Mouse (Mus musculus) CH12.LX (cell line): Measurements from ENCODE around the gene Hist1h1c.
"Not testable (repeated sequence)": the region's sequence is repeated elsewhere in the genome, so short reads cannot be mapped to it uniquely, and the experiment has no call there.

ENCODE experiments used
- CTCF ChIP-seq, 2 experiments: IDR thresholded peaks in 1 of 2; conservative IDR thresholded peaks in 1 of 2; 2 replicates each; pipeline ENCODE4 v1.5.1; 2011 to 2012; ENCODE audit warnings: low read depth in 2 of 2, low read length in 2 of 2, improper control_type of control experiment in 1 of 2, inconsistent platforms in 1 of 2, mild to moderate bottlenecking in 1 of 2, moderate library complexity in 1 of 2
- E2F4 ChIP-seq: IDR thresholded peaks from 2 replicates; pipeline ENCODE4 v1.6.1; 2011; ENCODE audit warnings: low read depth, low read length, improper control_type of control experiment; ENCODE audit not compliant: insufficient replicate concordance
- ETS1 ChIP-seq: conservative IDR thresholded peaks from 2 replicates; pipeline ENCODE4 v1.6.1; 2012; ENCODE audit warnings: low read depth, mild to moderate bottlenecking, inconsistent platforms, low read length, improper control_type of control experiment, moderate library complexity
- POLR2A ChIP-seq: IDR thresholded peaks from 2 replicates; pipeline ENCODE4 v1.6.1; 2011; ENCODE audit warnings: low read depth, mild to moderate bottlenecking, improper control_type of control experiment, low read length
- SIN3A ChIP-seq: IDR thresholded peaks from 2 replicates; pipeline ENCODE4 v1.6.1; 2012; ENCODE audit warnings: low read length, improper control_type of control experiment, inconsistent platforms
- SMC3 ChIP-seq: IDR thresholded peaks from 2 replicates; pipeline ENCODE4 v1.6.1; 2011; ENCODE audit warnings: low read depth, low read length, improper control_type of control experiment
- ZNF384 ChIP-seq: IDR thresholded peaks from 2 replicates; pipeline ENCODE4 v1.6.1; 2012; ENCODE audit warnings: low read depth, low read length, improper control_type of control experiment, inconsistent platforms

DNA sequence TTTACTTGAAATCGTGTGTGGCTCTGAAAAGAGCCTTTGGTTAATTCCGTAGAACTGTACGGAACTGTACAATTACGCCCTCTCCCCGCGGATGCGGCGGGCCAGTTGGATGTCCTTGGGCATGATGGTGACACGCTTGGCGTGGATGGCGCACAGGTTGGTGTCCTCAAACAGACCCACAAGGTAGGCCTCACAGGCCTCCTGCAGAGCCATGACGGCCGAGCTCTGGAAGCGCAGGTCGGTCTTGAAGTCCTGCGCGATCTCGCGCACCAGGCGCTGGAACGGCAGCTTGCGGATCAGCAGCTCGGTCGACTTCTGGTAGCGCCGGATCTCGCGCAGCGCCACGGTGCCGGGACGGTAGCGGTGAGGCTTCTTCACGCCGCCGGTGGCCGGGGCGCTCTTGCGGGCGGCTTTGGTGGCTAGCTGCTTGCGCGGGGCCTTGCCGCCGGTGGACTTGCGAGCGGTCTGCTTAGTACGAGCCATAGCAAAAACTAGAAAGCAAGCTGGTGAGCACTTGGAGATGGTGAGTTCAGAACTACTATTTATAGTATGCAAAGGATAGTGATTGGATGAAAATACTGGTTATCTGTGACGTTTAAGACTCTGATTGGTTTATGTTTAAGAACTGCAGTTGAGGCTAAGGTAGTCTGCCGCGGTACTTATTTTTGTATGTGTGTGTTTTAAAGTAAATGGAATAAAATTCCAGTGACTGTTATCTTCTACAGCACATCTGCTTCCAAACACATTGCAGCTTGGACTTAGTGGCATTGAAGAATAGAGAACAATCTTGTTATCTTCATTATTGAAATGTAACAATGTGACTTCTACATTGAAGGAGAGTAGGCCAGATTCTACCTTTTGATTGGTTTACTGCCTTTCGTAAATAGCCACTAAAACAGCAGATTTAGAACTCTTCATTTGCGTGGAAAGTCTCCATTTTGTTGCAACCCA, 23.5 kb downstream of the Hist1h1c start, which contains the start of gene Hist1h3a:
- TF ChIP-seq SIN3A (0 out of 2 replicates have a peak, but pooled peaks have one; percentile 37), POLR2A (peak; percentile 96)
- not testable (repeated sequence) for TF ChIP-seq CTCF (conservative IDR thresholded peaks at IDR 0.05 in 1 of 2, IDR thresholded peaks at IDR 0.05 in 1 of 2; ENCODE audit: low read depth in 2 of 2, low read length in 2 of 2); ZNF384; E2F4; SMC3; ETS1
